Mouse (Mus musculus) kidney, embryonic 14.5 days (tissue): ENCODE measurements around the gene Trappc2. TPM values are rescaled to one million over a fixed set of nuclear protein-coding genes. Genes with fewer than 3 reads are reported as not detected.

Experiments used
- ATAC-seq: fragments of 200-750 bp; cut with Nextera tagmentation; 2 replicates; pipeline ENCODE4 v1.8.0; 2017; ENCODE audit warnings: moderate number of reproducible peaks, mild to moderate bottlenecking, moderate TSS enrichment, moderate library complexity; ENCODE audit not compliant: low FRiP score, low TSS enrichment
- H3K27ac ChIP-seq: fragments of 300-500 bp; sonication (generic); 2 replicates; pipeline ENCODE4 v1.5.1; 2014; ENCODE audit warnings: low read depth, mild to moderate bottlenecking, low read length, moderate library complexity, mixed read lengths
- H3K27me3 ChIP-seq: fragments of 300-500 bp; sonication (generic); 2 replicates; pipeline ENCODE4 v1.6.1; 2014; ENCODE audit warnings: mild to moderate bottlenecking, low read length; ENCODE audit not compliant: control insufficient read depth, insufficient read depth
- H3K36me3 ChIP-seq: fragments of 300-500 bp; sonication (generic); 2 replicates; pipeline ENCODE4 v1.6.1; 2014; ENCODE audit warnings: low read length, mixed read lengths; ENCODE audit not compliant: control insufficient read depth, insufficient read depth
- H3K4me1 ChIP-seq: fragments of 300-500 bp; sonication (generic); 2 replicates; pipeline ENCODE4 v1.6.1; 2014; ENCODE audit warnings: low read length, mixed read lengths; ENCODE audit not compliant: control insufficient read depth, insufficient read depth
- H3K4me2 ChIP-seq: fragments of 300-500 bp; sonication (generic); replicated peaks from 2 replicates; pipeline ENCODE4 v1.6.1; 2014; ENCODE audit warnings: low read depth, mild to moderate bottlenecking, low read length
- H3K4me3 ChIP-seq: fragments of 300-500 bp; sonication (generic); 2 replicates; pipeline ENCODE4 v1.5.1; 2014; ENCODE audit warnings: mild to moderate bottlenecking, low read length
- H3K9ac ChIP-seq: fragments of 300-500 bp; sonication (generic); 2 replicates; pipeline ENCODE4 v1.6.1; 2014; ENCODE audit warnings: low read depth, mild to moderate bottlenecking, low read length, moderate library complexity
- H3K9me3 ChIP-seq: fragments of 300-500 bp; sonication (generic); 2 replicates; pipeline ENCODE4 v1.6.1; 2016; ENCODE audit warnings: low read length; ENCODE audit not compliant: control insufficient read depth
- WGBS: fragments of 180-500 bp; shearing (Covaris S2); extraction: QIAGEN DNeasy Blood & Tissue Kit; methylation state at CpG from one replicate; pipeline ENCODE4 v1.1.7; 2014; 5-methylcytosine and 5-hydroxymethylcytosine counted together
- polyA plus RNA-seq: library from polyadenylated mRNA; unstranded; fragments of >200 nt; fragmentation: Nextera tagmentation; extraction: Ambion mirVana; gene quantifications from 2 replicates; pipeline ENCODE4 v1.2.1, GENCODE M21; 2014

Gene Trappc2
- polyA plus RNA-seq, 1 experiment from 2014 or later, result 23.3 TPM

DNA sequence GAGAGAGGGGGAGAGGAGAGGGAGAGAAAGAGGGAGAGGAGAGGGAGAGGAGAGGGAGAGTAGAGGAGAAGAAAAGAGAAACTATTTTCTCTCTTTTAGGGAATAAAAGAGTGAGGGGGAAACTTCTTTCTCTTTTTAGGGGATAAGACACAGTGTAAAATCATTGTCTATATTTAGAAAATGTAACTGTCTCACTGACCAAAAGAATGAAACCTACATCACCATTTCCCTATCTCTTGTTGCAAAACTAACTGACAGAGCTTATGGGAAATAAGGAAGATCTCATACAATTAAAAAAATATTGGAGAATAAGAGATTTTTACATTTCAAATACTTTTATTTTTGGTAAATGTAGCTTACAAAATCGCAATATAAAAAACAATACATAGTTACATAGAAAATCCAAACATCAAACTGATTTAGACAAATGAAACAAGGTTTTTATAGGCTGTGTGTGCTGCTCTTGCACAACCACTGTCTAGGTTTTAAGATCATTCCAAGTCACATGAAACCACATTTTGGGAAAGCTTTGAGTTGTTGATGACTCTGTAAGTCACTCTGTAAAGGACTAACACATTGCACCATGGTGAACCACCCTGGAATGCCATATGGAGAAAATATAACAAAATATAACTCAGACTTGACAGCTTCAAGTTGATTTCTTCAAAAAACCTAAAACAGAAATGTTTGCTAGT, 59.3 kb downstream of the Trappc2 start:
- H3K27ac ChIP-seq, result no peak overlapping the region
- H3K36me3 ChIP-seq, result no peaks in the 10 kb centered on the region
- no peak overlapping the region for H3K4me3 ChIP-seq
- no peaks in the 10 kb centered on the region for H3K4me1 ChIP-seq
- H3K9me3 ChIP-seq, result no peaks in the 10 kb centered on the region
- no peak for ATAC-seq
- H3K4me2 ChIP-seq, result no peak overlapping the region
- no peak overlapping the region for H3K9ac ChIP-seq
- WGBS, result 78% methylated on average over 1 of the region's 1 CpGs
- H3K27me3 ChIP-seq, result no peaks in the 10 kb centered on the region

Other genes with a start within 250 kb of the Trappc2 start
- 21.4 and 24.1 TPM in 2 replicates for gene Gpm6b, start 201.7 kb upstream of the Trappc2 start, polyA plus RNA-seq
- gene Ofd1, start 130 bp downstream of the Trappc2 start, polyA plus RNA-seq, result 7.3 and 9.7 TPM in 2 replicates
- 58.7 and 60.1 TPM in 2 replicates for gene Rab9, start 39.3 kb downstream of the Trappc2 start, polyA plus RNA-seq
- 5.7 and 9.9 TPM in 2 replicates for gene Tceanc, start 78.0 kb downstream of the Trappc2 start, polyA plus RNA-seq
- 8.4 TPM in 2 replicates for gene Egfl6, start 145.1 kb downstream of the Trappc2 start, polyA plus RNA-seq